Mouse (Mus musculus): ENCODE measurements around the gene Cib2. TPM values are rescaled to one million over a fixed set of nuclear protein-coding genes. Genes with fewer than 3 reads are reported as not detected.

Gene Cib2
- polyA plus RNA-seq, 1 experiment from 2014 or later, result 28.3 TPM

DNA sequence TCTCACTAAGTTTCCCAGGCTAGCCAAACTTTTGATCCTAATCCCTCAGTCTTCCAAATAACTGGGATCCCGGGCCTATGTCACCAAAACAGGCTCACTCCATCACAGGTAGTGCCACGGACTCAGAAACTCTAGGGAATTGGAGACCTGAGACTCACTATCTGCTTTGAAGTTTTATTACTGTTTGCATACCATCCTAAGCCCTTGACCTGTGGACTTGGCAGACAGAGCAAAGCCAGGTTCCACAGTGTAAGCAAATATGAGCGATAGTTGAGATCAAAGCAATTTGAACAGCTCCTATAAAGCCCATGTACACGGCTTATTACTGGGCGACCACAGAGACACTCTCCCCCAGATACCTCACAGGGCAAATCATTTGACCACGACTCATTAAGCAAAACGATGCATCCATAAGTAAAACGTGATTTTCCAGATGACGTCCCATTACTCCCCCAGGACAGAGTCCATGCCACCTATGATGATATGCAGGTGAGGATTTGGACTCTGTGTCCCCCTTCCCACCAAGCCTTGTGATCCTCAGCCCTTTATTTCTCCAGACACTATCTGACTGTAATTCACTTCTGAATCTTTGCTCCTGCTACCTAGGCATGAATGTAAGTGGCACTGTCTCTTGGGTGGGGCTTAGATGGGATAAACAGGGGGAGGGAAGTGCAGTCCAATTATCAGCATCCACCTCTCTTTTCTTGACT, 11.3 kb upstream of the Cib2 start:
- Histone ChIP-seq H3K4me1 (no peaks in the 10 kb centered on the region), H3K36me3 (no peaks in the 10 kb centered on the region), H3K9ac (no peak overlapping the region), H3K4me2 (replicated peaks) (no peak overlapping the region), H3K27me3 (replicated peaks) (no peaks in the 10 kb centered on the region), H3K9me3 (no peaks in the 10 kb centered on the region), H3K4me3 (no peak overlapping the region), H3K27ac (no peak overlapping the region)
- 82% methylated on average over 9 of the region's 9 CpGs for WGBS
- no peak for ATAC-seq (ENCODE audit: low FRiP score, low read depth)

DNA sequence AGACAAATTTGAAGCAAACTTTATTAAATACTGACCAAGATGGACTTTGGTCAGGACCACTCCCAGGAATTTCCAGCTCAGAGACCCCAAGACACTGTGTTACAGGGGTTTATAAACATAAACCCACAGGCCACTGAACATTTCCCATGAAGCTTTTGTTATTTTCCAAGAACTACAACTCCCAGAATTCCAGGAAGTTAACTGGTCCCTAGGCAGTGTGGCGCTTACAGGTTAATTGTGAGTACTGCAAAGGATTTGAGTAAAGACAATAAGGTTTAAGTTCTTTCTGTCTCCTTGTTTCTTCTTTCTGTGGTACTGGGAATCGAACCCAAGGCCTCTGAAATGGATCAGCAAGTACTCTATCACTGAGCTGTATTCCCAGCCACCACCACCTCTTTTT, 8.7 kb upstream of the Cib2 start:
- no peak for ATAC-seq (ENCODE audit: low FRiP score, low read depth)
- H3K4me2 ChIP-seq (replicated peaks), result no peak overlapping the region
- H3K36me3 ChIP-seq, result no peaks in the 10 kb centered on the region
- no peak overlapping the region for H3K27ac ChIP-seq
- no peaks in the 10 kb centered on the region for H3K4me1 ChIP-seq
- H3K9ac ChIP-seq, result no peak overlapping the region
- no peaks in the 10 kb centered on the region for H3K9me3 ChIP-seq
- H3K27me3 ChIP-seq (replicated peaks), result no peaks in the 10 kb centered on the region
- 44% methylated on average over 2 of the region's 2 CpGs for WGBS
- no peak overlapping the region for H3K4me3 ChIP-seq

DNA sequence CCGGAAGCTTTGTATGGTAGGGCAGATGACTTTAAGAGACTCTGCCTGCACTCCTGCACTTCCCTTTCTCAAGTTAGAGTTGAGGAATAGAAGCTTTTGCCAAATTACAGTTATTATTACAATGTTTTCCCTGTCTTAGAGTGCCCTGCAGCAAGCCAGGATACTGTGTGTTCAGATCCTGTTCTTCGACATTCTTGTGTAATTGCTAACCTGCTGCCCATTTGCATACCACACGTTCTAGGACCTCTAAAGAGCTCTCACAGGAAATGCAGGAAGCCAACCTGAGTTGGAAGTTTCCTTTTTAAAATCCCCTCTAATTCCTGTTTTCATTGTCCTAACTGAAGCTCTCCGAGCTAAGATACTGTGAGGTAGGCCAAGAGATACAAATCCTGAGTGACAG, 6.9 kb upstream of the Cib2 start:
- Histone ChIP-seq H3K4me1 (no peaks in the 10 kb centered on the region), H3K9me3 (no peaks in the 10 kb centered on the region), H3K27ac (no peak overlapping the region), H3K4me3 (no peak overlapping the region), H3K4me2 (replicated peaks) (no peak overlapping the region), H3K36me3 (no peaks in the 10 kb centered on the region), H3K27me3 (replicated peaks) (no peaks in the 10 kb centered on the region), H3K9ac (no peak overlapping the region)
- ATAC-seq (ENCODE audit: low FRiP score, low read depth), result no peak
- WGBS, result 69% methylated on average over 4 of the region's 4 CpGs

DNA sequence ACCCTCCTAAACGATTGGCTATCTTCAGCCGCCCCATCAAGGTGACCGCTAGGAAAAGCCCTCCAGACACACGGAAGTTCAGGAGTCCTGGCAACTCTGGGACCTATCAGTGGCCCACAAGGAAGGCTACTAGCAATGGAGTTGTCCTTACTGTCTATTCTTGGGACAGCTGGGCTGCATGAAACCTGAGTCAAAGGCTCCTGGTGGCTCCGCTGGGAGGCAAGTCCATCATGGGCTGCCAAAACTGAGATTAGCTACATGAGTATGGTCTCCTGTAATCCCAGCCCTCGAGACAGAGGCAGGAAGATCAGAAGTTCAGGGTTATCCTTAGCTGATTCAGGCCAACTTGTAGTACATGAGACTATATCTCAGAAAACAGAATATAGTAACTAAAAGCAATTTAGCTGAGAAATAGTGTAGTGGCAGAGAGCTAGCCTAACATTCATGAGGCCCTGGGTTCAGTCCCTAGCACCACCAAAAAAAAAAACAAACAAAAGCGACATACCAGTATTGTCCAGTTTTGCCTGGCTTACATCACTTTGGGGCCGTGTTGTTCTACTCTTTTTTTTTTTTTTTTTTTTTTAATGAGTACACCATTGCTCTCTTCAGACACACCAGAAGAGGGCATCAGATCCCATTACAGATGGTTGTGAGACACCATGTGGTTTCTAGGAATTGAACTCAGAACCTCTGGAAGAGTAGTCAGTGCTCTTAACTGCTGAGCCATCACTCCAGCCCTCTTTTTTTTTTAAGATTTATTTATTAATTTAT, 998 bp upstream of the Cib2 start:
- no peak; the same call in 1 of the 2 replicates for ATAC-seq (ENCODE audit: low FRiP score, low read depth)
- Histone ChIP-seq H3K4me2 (replicated peaks) (no peak overlapping the region), H3K4me3 (no peak overlapping the region), H3K27me3 (replicated peaks) (no peaks in the 10 kb centered on the region), H3K4me1 (no peaks in the 10 kb centered on the region), H3K27ac (no peak overlapping the region), H3K9ac (no peak overlapping the region), H3K9me3 (no peaks in the 10 kb centered on the region), H3K36me3 (no peaks in the 10 kb centered on the region)
- 88% methylated on average over 8 of the region's 8 CpGs for WGBS

DNA sequence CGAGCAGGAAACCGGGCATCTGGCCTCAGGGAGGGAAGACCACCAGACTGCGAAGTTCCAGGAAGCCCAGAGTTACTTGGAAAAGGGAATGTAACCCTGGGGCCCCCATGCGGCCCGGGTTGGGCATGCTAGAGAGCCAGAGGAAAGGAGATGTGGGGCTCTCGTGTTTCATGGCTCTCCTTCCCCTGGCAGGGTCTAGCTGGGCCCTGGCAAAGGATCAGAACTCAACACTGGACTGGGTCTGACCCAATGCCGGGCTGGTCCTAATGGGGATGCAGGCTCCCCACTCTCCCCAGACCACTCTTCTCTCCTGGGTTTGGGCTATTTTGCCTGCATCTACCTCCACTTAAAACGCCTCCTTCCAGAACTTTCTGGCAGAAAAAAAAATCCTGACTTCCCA, 1.3 kb downstream of the Cib2 start:
- H3K4me1 ChIP-seq, result no peaks in the 10 kb centered on the region
- H3K27ac ChIP-seq, result no peak overlapping the region
- H3K9me3 ChIP-seq, result no peaks in the 10 kb centered on the region
- ATAC-seq (ENCODE audit: low FRiP score, low read depth), result no peak
- H3K27me3 ChIP-seq (replicated peaks), result no peaks in the 10 kb centered on the region
- WGBS, result 84% methylated on average over 8 of the region's 8 CpGs
- H3K9ac ChIP-seq, result no peak overlapping the region
- no peak overlapping the region for H3K4me2 ChIP-seq (replicated peaks)
- H3K36me3 ChIP-seq, result no peaks in the 10 kb centered on the region
- no peak overlapping the region for H3K4me3 ChIP-seq

DNA sequence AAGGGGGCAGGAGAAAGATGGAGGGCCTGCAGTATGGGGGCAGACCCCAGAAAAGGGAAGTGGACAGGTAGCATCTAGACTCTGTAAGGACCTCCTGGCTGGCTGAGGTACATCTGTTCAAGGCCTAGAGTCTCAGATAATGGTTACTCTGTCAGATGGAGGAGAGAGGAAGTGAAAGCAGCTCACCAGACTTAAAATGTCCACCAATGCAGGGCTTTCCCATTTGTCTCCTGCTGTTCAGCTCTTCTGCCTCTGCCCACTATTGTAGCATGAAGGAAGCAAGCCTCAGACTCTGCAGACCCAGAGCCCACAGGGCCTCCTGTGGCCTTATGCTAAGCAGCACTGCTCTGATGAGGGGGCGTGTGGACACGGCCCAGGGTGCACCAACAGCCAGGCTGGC, 5.0 kb downstream of the Cib2 start:
- no peak for ATAC-seq (ENCODE audit: low FRiP score, low read depth)
- Histone ChIP-seq H3K9ac (no peak overlapping the region), H3K27me3 (replicated peaks) (no peaks in the 10 kb centered on the region), H3K4me3 (no peak overlapping the region), H3K4me2 (replicated peaks) (no peak overlapping the region), H3K9me3 (no peaks in the 10 kb centered on the region), H3K27ac (no peak overlapping the region), H3K36me3 (no peaks in the 10 kb centered on the region), H3K4me1 (no peaks in the 10 kb centered on the region)
- 68% methylated on average over 2 of the region's 2 CpGs for WGBS

DNA sequence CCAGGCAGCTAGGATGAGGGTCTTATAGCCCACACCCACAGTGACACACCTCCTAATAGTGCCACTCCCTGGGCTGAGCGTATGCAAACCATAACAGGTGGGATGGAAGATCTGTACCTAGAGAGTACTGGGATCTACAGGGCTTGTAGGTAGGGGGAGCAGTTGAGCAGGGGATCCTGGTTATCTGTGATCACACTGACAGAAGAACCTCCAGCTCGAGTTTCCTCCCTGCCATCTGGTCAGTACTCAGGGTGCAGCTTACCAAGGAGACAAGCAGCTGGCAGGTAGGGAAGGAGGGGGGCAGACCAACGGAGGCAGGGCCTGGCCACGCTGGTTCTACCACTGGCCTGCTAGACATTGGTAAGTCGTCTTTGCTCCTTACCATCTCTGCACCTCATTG, 7.6 kb downstream of the Cib2 start:
- Histone ChIP-seq H3K4me3 (no peak overlapping the region), H3K4me2 (replicated peaks) (no peak overlapping the region), H3K27ac (no peak overlapping the region), H3K36me3 (no peaks in the 10 kb centered on the region), H3K9me3 (no peaks in the 10 kb centered on the region), H3K4me1 (no peaks in the 10 kb centered on the region), H3K9ac (no peak overlapping the region), H3K27me3 (replicated peaks) (no peaks in the 10 kb centered on the region)
- 28% methylated on average over 5 of the region's 5 CpGs for WGBS
- no peak for ATAC-seq (ENCODE audit: low FRiP score, low read depth)

DNA sequence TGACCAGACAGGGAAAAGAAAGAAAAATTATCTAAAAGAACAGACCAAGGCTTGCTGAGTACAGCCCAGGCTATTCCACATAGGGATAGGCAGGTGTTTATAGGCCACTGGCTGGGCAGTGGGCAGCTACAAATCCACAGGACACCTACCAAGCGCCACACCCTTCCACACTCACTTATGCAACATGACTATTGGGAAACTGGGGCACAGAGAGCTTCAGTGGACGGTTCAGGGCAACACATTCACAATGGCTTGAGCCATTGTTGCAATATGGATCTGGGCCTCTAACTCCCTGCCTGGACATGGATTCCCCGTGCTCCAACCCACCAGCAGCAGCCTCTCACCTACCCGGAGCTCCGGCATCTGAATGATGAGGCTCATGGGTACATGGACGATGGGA, 10.6 kb downstream of the Cib2 start:
- Histone ChIP-seq H3K27me3 (replicated peaks) (no peaks in the 10 kb centered on the region), H3K4me1 (no peaks in the 10 kb centered on the region), H3K36me3 (no peaks in the 10 kb centered on the region), H3K4me3 (no peak overlapping the region), H3K4me2 (replicated peaks) (no peak overlapping the region), H3K27ac (no peak overlapping the region), H3K9me3 (no peaks in the 10 kb centered on the region), H3K9ac (no peak overlapping the region)
- 88% methylated on average over 6 of the region's 6 CpGs for WGBS
- ATAC-seq (ENCODE audit: low FRiP score, low read depth), result no peak

DNA sequence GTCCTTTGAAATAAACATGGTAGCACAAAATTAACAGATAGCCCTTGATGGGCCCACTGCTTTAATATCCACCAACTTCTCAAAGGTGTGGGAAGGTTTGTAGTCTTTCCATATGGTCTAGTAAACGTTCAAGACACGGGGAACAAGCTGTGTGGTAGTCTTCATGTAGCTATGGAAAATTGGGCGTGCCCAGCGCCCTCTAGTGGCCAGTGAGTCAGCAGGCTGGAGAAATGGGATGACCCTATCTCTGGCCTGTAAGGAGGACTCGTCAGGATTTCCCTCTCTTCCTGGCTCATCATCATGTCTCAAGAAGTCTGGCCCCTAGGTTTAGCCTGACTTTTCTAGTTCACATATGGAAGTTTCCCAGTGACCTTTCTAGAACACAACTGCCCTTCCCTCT, 12.5 kb downstream of the Cib2 start:
- no peak overlapping the region for H3K9ac ChIP-seq
- no peak overlapping the region for H3K4me2 ChIP-seq (replicated peaks)
- no peaks in the 10 kb centered on the region for H3K4me1 ChIP-seq
- no peaks in the 10 kb centered on the region for H3K36me3 ChIP-seq
- no peaks in the 10 kb centered on the region for H3K9me3 ChIP-seq
- no peak overlapping the region for H3K4me3 ChIP-seq
- H3K27ac ChIP-seq, result no peak overlapping the region
- no peaks in the 10 kb centered on the region for H3K27me3 ChIP-seq (replicated peaks)
- ATAC-seq (ENCODE audit: low FRiP score, low read depth), result no peak
- WGBS, result 17% methylated on average over 5 of the region's 5 CpGs

DNA sequence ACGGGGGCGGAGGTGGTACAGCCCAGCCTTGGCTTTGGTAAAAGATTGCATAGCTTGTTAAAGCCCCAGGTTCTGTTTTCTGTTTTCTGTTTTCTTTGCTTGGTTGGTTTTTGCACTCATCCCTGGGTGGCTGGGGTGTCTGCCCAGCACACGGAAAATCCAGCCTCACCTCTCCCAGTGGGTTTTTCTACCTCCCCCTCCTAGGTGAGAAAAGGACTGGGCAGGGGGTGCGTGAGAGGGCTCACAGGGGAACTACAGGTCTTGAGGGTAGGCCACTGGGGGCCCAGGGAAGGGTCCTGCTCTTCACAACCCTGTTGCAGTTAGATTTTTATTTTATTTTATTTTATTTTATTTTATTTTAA, 15.1 kb downstream of the Cib2 start:
- 91% methylated on average over 4 of the region's 4 CpGs for WGBS
- H3K4me2 ChIP-seq (replicated peaks), result no peak overlapping the region
- no peaks in the 10 kb centered on the region for H3K36me3 ChIP-seq
- no peak overlapping the region for H3K27ac ChIP-seq
- H3K9ac ChIP-seq, result no peak overlapping the region
- H3K9me3 ChIP-seq, result no peaks in the 10 kb centered on the region
- ATAC-seq (ENCODE audit: low FRiP score, low read depth), result no peak
- H3K4me1 ChIP-seq, result no peaks in the 10 kb centered on the region
- no peak overlapping the region for H3K4me3 ChIP-seq
- no peaks in the 10 kb centered on the region for H3K27me3 ChIP-seq (replicated peaks)

DNA sequence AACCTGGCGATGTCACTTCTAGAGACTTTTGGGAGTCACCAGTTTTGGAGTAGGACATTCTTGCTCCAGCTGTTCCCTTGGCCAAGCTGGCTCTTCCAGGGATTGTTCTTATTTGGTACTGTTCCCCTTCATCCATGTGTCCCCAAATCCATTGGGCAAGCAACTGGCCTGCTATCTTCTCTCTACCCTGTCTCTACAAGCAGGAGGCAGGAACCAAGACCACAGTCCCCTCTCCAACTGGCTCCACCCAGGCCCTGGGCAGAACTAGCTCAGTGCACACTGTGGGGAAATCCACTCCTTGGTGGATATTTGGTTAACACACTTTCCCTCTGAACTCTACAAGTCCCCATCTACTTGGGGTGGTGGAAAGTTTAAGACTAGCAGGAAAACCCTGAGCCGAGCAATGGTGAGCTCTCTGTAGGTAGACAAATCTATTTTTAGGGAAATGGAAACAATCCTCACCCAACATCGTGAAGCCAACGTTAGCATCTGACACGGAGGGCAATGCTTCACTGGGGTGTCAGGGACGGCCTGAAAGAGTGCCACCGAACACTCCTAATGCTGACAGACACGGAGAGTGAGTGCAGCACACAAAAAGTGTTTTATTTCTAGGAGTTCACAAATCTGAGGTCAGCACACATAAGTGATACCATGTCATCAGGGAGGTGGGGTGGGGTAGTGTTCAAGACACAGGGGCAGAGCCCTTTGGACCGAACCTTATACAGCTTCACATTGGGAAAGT, 15.6 kb downstream of the Cib2 start:
- 90% methylated on average over 9 of the region's 9 CpGs for whole genome bisulfite sequencing
- Histone ChIP-seq H3K27me3 (replicated peaks) (no peaks in the 10 kb centered on the region), H3K4me2 (replicated peaks) (no peak overlapping the region), H3K9ac (no peak overlapping the region), H3K9me3 (no peaks in the 10 kb centered on the region), H3K4me3 (no peak overlapping the region), H3K36me3 (no peaks in the 10 kb centered on the region), H3K27ac (no peak overlapping the region), H3K4me1 (no peaks in the 10 kb centered on the region)
- ATAC-seq (ENCODE audit: low FRiP score, low read depth), result no peak

DNA sequence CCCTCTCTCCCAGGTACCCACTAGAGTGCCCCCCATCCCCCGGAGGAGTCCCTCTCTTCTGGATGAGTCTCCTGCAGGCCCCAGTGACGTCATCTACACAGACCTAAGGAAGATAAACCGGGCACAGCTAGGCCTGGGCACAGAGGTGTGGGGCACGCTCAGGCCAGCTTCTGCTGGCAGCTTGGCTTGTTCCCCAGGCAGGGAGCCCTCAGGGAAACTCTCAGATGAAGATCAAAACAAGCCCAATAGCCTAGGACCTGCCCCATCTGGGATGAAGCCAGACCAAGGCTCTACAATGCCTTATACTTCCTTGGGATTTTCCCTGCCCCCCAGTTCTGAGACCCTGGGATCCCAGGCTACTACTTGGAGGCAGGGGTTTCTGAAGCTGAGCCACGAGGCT, 19.2 kb downstream of the Cib2 start:
- Histone ChIP-seq H3K27me3 (replicated peaks) (no peaks in the 10 kb centered on the region), H3K9ac (no peak overlapping the region), H3K4me2 (replicated peaks) (no peak overlapping the region), H3K9me3 (no peaks in the 10 kb centered on the region), H3K4me1 (no peaks in the 10 kb centered on the region), H3K27ac (no peak overlapping the region), H3K36me3 (no peaks in the 10 kb centered on the region), H3K4me3 (no peak overlapping the region)
- ATAC-seq (ENCODE audit: low FRiP score, low read depth), result no peak
- WGBS, result 77% methylated on average over 5 of the region's 5 CpGs
